Mouse (Mus musculus) testis, adult 2 months (tissue): ENCODE results near the gene Srrm1. TPM values are rescaled to one million over a fixed set of nuclear protein-coding genes. Genes with fewer than 3 reads are reported as not detected.

Source experiments
- H3K27ac ChIP-seq: fragments of 200-500 bp; 2 replicates; pipeline ENCODE4 v1.5.1; 2012; ENCODE audit warnings: low read depth, low read length; ENCODE audit not compliant: control insufficient read depth, insufficient read depth
- H3K27me3 ChIP-seq: fragments of 200-500 bp; 2 replicates; pipeline ENCODE4 v1.6.1; 2012; ENCODE audit warnings: mild to moderate bottlenecking, low read length, moderate library complexity; ENCODE audit not compliant: control insufficient read depth, insufficient read depth
- H3K36me3 ChIP-seq: fragments of 200-500 bp; 2 replicates; pipeline ENCODE4 v1.6.1; 2012; ENCODE audit warnings: mild to moderate bottlenecking, low read length; ENCODE audit not compliant: control insufficient read depth, insufficient read depth
- H3K4me1 ChIP-seq: fragments of 200-500 bp; 2 replicates; pipeline ENCODE4 v1.6.1; 2012; ENCODE audit warnings: low read length; ENCODE audit not compliant: control insufficient read depth, insufficient read depth
- H3K4me3 ChIP-seq: fragments of 200-500 bp; 2 replicates; pipeline ENCODE4 v1.5.1; 2012; ENCODE audit warnings: low read depth, mild to moderate bottlenecking, low read length, moderate library complexity, mixed read lengths; ENCODE audit not compliant: control insufficient read depth
- CTCF ChIP-seq: fragments of 200-500 bp; IDR thresholded peaks from 2 replicates; pipeline ENCODE4 v1.5.1; 2012; ENCODE audit warnings: low read depth, mild to moderate bottlenecking, inconsistent platforms, low read length, moderate library complexity; ENCODE audit not compliant: control insufficient read depth, insufficient read depth, insufficient replicate concordance
- POLR2A ChIP-seq: fragments of 200-500 bp; IDR thresholded peaks from 2 replicates; pipeline ENCODE4 v1.6.1; 2012; ENCODE audit warnings: low read depth, mild to moderate bottlenecking, inconsistent platforms, low read length, moderate library complexity; ENCODE audit not compliant: control insufficient read depth
- polyA plus RNA-seq: library from polyadenylated mRNA; depleted of rRNA; stranded (reverse); fragments of >200 nt; gene quantifications from 2 replicates; pipeline ENCODE4 v1.2.3, GENCODE M21; 2012

Gene Srrm1
- polyA plus RNA-seq, 1 experiment, result 25.7 TPM

DNA sequence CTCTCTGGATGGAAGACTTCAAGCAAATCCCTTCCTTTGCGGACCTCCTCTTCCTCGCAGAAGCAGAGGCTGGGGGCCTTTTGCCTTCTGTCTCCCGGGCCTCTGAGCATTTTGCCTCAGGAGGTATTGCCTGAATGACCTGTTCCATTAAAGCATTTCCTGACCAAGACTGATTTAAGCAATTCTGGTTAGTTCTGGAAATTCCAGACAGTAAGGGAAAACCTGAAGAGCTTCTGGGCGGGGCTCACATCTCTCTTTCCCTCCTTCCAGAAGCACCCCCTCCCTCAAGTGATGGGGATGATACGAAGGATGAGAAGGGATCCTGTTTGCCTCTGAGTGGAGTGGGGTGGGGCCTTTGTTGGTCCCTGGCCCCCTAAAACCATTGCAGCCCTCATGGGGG, 43.4 kb downstream of the Srrm1 start:
- Histone ChIP-seq H3K4me1 (peaks cover 39% of the 10 kb centered on the region), H3K27ac (no peak overlapping the region), H3K4me3 (no peak overlapping the region), H3K27me3 (no peaks in the 10 kb centered on the region), H3K36me3 (no peaks in the 10 kb centered on the region)
- TF ChIP-seq POLR2A (no peak), CTCF (no peak)

DNA sequence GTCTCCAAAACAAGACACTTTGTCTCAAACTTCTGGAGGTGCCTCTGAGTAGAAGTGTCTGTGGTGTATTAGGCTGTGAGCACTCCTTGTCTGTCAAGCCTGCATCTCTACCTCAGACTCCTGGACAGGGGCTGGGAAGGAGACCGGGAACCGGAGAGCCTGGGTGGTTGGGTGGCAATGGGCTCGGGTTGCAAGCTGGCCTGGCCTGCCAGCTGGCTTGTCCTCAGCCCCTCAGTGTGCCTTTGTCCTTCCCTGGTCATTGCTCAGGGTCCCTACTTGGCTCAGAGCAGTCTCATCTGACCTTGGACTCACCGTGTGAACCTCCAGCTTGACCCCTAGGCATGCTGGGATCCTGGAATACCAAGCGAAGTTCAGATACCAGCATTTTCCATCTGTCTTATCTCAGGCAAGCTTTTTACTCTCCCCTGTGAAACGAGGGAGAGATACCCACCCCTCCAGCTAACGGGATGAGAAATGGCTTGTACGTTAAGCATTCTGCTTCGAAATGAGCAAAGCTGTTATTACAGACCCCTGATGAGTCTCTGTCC, 43.9 kb downstream of the Srrm1 start:
- H3K27ac ChIP-seq, result no peak overlapping the region
- TF ChIP-seq POLR2A, result no peak
- TF ChIP-seq CTCF, result no peak
- peaks cover 40% of the 10 kb centered on the region for H3K4me1 ChIP-seq
- no peak overlapping the region for H3K4me3 ChIP-seq
- no peaks in the 10 kb centered on the region for H3K36me3 ChIP-seq
- H3K27me3 ChIP-seq, result no peaks in the 10 kb centered on the region

DNA sequence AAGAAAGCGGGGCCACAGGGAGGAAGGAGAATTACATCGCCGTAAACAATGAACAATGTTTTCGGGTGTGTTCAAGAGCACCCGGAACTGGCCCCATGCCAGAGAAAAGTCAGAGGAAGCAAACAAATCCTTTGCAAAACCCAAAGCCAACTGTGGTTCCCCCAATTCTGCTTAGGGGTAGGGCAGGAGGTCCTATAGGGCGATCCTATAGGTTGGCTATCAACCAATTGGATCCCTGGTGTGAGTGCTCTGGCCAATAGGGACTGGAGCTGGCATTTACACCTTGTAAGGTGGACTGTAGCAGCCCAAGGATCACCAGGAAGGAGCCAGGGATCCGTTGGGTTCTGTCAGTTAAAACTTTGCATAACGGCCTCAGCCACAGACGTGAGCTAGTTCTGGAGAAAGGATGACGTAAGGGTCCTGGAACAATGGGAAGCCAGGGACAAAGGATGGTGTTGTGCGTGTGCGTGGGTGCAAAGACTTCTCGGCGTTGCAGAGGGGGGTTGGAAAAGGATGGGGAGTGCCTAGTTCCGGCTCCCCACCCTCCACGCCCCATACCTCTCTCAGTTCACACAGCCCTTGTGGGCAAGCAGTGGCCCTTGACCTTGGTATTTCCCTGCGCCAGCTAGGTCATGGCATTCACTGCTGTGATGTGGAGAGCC, 46.0 kb downstream of the Srrm1 start:
- Histone ChIP-seq H3K4me1 (peaks cover 40% of the 10 kb centered on the region), H3K27me3 (no peaks in the 10 kb centered on the region), H3K27ac (peak overlapping the region; percentile 98), H3K36me3 (no peaks in the 10 kb centered on the region), H3K4me3 (peak overlapping the region; percentile 89)
- TF ChIP-seq CTCF (no peak), POLR2A (peak; percentile 84)

- Histone ChIP-seq H3K27me3 (no peaks in the 10 kb centered on the region), H3K27ac (peak overlapping the region; percentile 98), H3K4me1 (peaks cover 40% of the 10 kb centered on the region), H3K4me3 (peak overlapping the region; percentile 89), H3K36me3 (no peaks in the 10 kb centered on the region)
- TF ChIP-seq CTCF (no peak), POLR2A (no peak)
These were observed 46.6 kb downstream of the Srrm1 start for GRCm38 (mm10) chr4:135306533-135306932.

DNA sequence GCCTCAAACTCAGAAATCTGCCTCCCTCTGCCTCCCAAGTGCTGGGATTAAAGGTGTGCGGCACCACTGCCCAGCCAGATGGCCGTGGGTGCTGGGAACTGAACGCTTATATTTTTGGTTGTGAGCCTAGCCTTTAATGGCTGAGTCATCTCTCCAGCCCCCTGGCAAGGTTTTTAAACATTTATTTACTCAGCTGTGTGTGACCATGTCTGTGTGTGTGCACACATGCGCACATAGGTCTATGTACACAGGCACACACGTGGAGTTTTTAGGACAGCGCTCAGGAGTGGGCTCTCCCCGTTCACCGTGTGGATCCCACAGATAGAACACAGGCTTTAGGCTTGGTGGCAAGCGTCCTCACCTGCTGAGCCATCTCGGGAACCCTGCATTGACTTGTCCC, 50.9 kb downstream of the Srrm1 start:
- no peak overlapping the region for H3K4me3 ChIP-seq
- no peak for TF ChIP-seq POLR2A
- no peak for TF ChIP-seq CTCF
- peaks cover 24% of the 10 kb centered on the region for H3K4me1 ChIP-seq
- no peak overlapping the region for H3K27ac ChIP-seq
- H3K27me3 ChIP-seq, result no peaks in the 10 kb centered on the region
- H3K36me3 ChIP-seq, result no peaks in the 10 kb centered on the region

- no peak overlapping the region for H3K4me3 ChIP-seq
- H3K36me3 ChIP-seq, result no peaks in the 10 kb centered on the region
- no peaks in the 10 kb centered on the region for H3K27me3 ChIP-seq
- peaks cover 14% of the 10 kb centered on the region for H3K4me1 ChIP-seq
- TF ChIP-seq POLR2A, result no peak
- TF ChIP-seq CTCF, result no peak
- no peak overlapping the region for H3K27ac ChIP-seq
These were observed 52.0 kb downstream of the Srrm1 start for GRCm38 (mm10) chr4:135301166-135301565.

DNA sequence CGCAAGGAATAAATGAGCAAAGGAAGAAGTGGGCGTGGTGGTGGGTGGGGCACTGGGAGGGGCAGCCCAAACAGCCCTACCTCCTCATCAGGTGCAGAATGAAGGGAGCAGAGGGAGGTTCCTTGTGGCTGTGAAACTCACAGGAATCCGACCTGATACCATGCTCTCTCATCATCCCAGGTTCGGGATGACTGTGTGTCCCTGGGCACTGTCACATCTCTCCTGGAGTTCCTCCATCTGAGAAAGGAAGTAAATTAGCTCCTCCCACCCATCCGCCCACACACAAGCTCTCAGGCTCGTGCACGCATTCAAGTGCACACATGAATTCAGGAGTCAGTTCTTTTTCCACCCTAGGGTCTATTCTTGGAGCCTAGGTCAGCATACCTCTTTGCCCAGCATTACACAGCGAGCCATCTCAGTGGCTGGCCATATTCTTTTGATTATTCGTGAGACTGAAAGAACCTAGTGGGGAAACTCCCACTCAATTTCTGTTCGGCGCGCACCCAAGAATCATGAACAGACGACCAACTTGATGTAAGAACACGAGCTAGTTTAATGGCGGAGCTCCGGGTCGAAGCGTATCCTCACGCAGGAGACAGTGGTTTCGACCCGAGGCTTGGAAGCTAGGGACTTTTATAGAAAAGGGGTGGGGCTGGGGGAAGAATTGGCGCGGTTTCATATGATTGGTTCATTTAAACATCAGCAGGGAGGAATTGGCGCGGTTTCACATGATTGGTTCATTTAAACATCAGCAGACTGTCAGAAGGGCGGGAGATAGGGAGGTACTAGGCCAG, 52.7 kb downstream of the Srrm1 start:
- Histone ChIP-seq H3K4me3 (no peak overlapping the region), H3K36me3 (no peaks in the 10 kb centered on the region), H3K27ac (no peak overlapping the region), H3K27me3 (no peaks in the 10 kb centered on the region), H3K4me1 (peaks cover 7% of the 10 kb centered on the region)
- TF ChIP-seq POLR2A, result no peak
- TF ChIP-seq CTCF, result no peak
